Mouse (Mus musculus): ENCODE results near the gene Fam90a1a. TPM values are rescaled to one million over a fixed set of nuclear protein-coding genes. Genes with fewer than 3 reads are reported as not detected.

Gene Fam90a1a
- polyA plus RNA-seq (2015; fragmentation: Illumina TruSeq; extraction: RNeasy Lipid Tissue Mini Kit (QIAGEN cat#74804); ENCODE audit: low read depth, low replicate concordance), result not detected

DNA sequence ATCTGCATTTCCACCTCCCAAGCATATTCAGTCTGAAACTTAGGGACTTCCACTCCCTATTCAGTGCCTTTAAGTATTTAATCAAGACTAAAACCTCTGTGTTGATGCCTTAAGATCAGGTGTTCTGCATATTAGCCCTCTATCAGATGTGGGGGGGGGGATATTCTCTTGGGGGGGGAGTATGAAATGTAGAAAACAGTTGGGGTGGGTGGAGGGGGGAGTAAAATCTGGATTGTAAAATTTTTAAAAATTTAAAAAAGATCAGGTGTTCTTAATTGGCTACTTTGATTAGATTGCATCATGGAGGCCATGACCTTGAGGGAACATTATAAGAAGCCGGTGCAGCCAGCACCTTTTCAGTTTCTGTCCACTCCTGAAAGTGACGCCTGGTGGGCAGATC, at the start of gene Fam90a1a:
Gene Fam90a1a (plus strand): TSS at position 301 of the 400 bp plus-strand sequence.

DNA sequence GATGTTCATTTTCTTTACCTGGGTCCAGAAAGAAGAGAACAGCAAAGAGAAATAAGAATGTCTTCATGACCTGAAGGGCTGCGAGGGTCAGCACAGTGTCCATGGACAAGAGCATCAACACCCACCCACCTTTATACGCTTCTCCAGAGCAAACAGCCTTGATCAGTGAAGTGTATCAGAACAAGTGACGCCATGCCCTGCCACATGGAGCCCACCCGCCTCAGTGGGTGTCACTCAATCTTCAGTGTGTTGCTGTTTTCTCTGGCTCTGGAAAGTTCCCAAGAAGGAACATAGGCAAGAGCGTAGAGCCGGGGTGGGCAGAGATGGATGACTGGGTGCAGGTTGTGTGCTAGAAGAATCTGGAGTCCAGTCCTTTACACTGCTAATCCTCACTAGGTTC, 25.9 kb upstream of the Fam90a1a start, which contains the start of gene Defb15:
Gene Defb15 (minus strand): TSS at position 101 of the 400 bp plus-strand sequence.

DNA sequence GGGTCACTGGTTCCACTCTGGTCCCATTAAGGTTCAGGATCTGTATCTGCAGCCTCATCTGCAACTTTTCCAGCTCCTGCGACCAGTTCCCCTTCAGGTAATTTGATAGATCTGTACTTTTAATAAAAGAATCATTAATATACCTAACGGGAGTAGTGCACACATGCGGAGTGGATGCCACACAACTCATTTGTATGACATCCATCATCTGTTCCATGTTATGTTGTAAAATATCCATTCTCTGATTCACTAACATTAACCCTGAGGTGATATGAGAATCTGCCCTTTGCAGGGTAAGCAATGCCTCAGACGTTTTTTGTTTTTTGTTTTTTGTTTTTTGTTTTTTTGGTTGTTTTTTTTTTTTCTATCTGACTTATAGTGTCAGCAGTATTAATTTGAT, 20.5 kb upstream of the Fam90a1a start, which contains the start of gene Defb35:
Gene Defb35 (plus strand): TSS at position 301 of the 400 bp plus-strand sequence.

DNA sequence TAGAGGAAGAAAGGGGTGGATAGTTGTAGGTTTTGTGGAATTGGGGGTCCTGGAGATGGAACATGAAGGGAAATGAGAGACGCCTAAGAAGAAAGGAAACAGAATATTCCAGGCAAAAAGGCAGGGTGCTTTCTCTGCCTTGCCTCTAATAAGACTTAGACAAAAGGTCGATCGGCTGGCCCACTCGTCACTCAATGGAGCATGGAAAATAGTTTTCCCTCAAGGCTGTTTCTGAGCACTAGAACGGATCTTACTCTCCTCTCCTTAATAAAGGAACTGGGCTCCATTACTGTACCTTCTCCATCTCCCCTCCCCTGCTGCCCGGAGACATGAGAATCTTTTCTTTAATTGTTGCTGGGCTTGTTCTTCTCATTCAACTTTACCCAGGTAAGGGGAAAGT, 12.1 kb upstream of the Fam90a1a start, which contains the start of gene Defb13:
Gene Defb13 (plus strand): TSS at position 301 of the 400 bp plus-strand sequence.

DNA sequence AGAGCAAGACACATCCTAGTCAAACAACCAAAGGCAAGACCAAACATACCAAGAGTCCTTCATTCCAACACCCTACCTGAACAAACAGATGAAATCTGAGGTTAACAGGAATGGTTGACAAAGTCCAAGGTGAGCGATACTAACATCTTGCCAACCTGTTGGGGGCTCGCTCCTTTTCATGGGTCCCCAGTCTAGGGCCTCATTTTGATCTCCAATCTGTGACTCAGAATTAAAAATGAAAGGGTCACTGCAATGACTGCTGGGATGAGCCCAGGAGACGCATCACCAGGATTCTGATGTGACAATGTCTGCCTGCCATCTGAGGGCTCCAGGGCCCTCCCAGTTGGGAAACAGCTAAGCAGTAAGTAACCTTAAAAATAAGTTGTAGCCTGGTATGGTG, 11.0 kb downstream of the Fam90a1a start, which contains the start of gene Ccdc70:
Gene Ccdc70 (plus strand): TSS at position 301 of the 400 bp plus-strand sequence.

Other genes with a start within 250 kb of the Fam90a1a start
- not detected for gene Defa24, start 224.2 kb upstream of the Fam90a1a start, polyA plus RNA-seq (2015; fragmentation: Illumina TruSeq; extraction: RNeasy Lipid Tissue Mini Kit (QIAGEN cat#74804); ENCODE audit: low read depth, low replicate concordance)
- not detected for gene Defb50, start 135.2 kb upstream of the Fam90a1a start, polyA plus RNA-seq (2015; fragmentation: Illumina TruSeq; extraction: RNeasy Lipid Tissue Mini Kit (QIAGEN cat#74804); ENCODE audit: low read depth, low replicate concordance)
- gene Defb2, start 118.8 kb upstream of the Fam90a1a start, polyA plus RNA-seq (2015; fragmentation: Illumina TruSeq; extraction: RNeasy Lipid Tissue Mini Kit (QIAGEN cat#74804); ENCODE audit: low read depth, low replicate concordance), result not detected
- not detected for gene Defb10, start 99.8 kb upstream of the Fam90a1a start, polyA plus RNA-seq (2015; fragmentation: Illumina TruSeq; extraction: RNeasy Lipid Tissue Mini Kit (QIAGEN cat#74804); ENCODE audit: low read depth, low replicate concordance)
- not detected for gene Defb9, start 73.3 kb upstream of the Fam90a1a start, polyA plus RNA-seq (2015; fragmentation: Illumina TruSeq; extraction: RNeasy Lipid Tissue Mini Kit (QIAGEN cat#74804); ENCODE audit: low read depth, low replicate concordance)
- 3.0 TPM for gene Defb11, start 52.3 kb upstream of the Fam90a1a start, polyA plus RNA-seq (2015; fragmentation: Illumina TruSeq; extraction: RNeasy Lipid Tissue Mini Kit (QIAGEN cat#74804); ENCODE audit: low read depth, low replicate concordance)
- not detected for gene Defb15, start 26.0 kb upstream of the Fam90a1a start, polyA plus RNA-seq (2015; fragmentation: Illumina TruSeq; extraction: RNeasy Lipid Tissue Mini Kit (QIAGEN cat#74804); ENCODE audit: low read depth, low replicate concordance)
- gene Defb35, start 20.4 kb upstream of the Fam90a1a start, polyA plus RNA-seq (2015; fragmentation: Illumina TruSeq; extraction: RNeasy Lipid Tissue Mini Kit (QIAGEN cat#74804); ENCODE audit: low read depth, low replicate concordance), result not detected
- gene Defb13, start 12.0 kb upstream of the Fam90a1a start, polyA plus RNA-seq (2015; fragmentation: Illumina TruSeq; extraction: RNeasy Lipid Tissue Mini Kit (QIAGEN cat#74804); ENCODE audit: low read depth, low replicate concordance), result not detected
- gene Ccdc70, start 11.1 kb downstream of the Fam90a1a start, polyA plus RNA-seq (2015; fragmentation: Illumina TruSeq; extraction: RNeasy Lipid Tissue Mini Kit (QIAGEN cat#74804); ENCODE audit: low read depth, low replicate concordance), result not detected
- 1.2 TPM for gene Atp7b, start 101.6 kb downstream of the Fam90a1a start, polyA plus RNA-seq (2015; fragmentation: Illumina TruSeq; extraction: RNeasy Lipid Tissue Mini Kit (QIAGEN cat#74804); ENCODE audit: low read depth, low replicate concordance)
- gene Alg11, start 102.0 kb downstream of the Fam90a1a start, polyA plus RNA-seq (2015; fragmentation: Illumina TruSeq; extraction: RNeasy Lipid Tissue Mini Kit (QIAGEN cat#74804); ENCODE audit: low read depth, low replicate concordance), result 27.2 TPM
- 0.58 TPM for gene Nek5, start 166.3 kb downstream of the Fam90a1a start, polyA plus RNA-seq (2015; fragmentation: Illumina TruSeq; extraction: RNeasy Lipid Tissue Mini Kit (QIAGEN cat#74804); ENCODE audit: low read depth, low replicate concordance)
- gene Nek3, start 207.7 kb downstream of the Fam90a1a start, polyA plus RNA-seq (2015; fragmentation: Illumina TruSeq; extraction: RNeasy Lipid Tissue Mini Kit (QIAGEN cat#74804); ENCODE audit: low read depth, low replicate concordance), result 2.5 TPM
- gene Ckap2, start 227.1 kb downstream of the Fam90a1a start, polyA plus RNA-seq (2015; fragmentation: Illumina TruSeq; extraction: RNeasy Lipid Tissue Mini Kit (QIAGEN cat#74804); ENCODE audit: low read depth, low replicate concordance), result 1.5 TPM
- gene Vps36, start 234.1 kb downstream of the Fam90a1a start, polyA plus RNA-seq (2015; fragmentation: Illumina TruSeq; extraction: RNeasy Lipid Tissue Mini Kit (QIAGEN cat#74804); ENCODE audit: low read depth, low replicate concordance), result 18.4 TPM

Data from brain, adult 10 weeks (tissue).